Comparison of ENCODE assay signal across 9 mouse cellular contexts in the genomic region with DNA sequence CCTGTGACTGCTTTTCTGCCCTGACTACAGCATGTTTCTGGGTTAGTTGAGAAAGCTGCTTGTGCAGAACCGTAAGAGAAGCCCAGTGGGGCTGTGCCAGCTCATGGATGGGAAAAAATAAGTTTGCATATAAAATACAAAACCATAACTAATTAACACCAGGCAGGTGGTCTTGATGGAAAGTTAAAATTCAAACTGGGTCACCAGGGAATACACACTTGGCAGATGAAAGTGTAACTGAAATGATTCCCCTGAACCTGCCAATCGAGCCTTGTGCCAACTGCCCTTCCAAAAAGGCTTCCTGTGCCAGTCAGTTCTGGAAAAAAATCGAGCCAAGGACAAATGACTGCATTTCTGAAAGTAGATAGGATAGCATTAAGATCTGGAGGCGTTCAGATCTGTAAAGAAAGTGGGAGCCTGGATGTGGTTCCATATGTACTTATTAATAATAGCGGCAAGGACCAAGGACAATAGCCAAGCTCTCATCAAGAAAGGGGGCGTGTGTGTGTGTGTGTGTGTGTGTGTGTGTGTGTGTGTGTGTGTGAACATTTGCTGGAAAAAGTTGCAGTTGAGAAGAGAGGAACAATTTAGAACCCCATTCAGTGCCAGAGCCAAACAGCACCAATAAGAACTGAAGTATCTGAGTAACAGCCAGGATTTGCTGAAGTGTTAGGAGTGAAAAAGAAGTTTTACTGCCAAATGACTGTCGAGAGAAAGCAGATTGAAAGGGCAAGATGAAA.
DNase-seq lines count a peak whose midpoint lies in the region; ATAC-seq lines count a peak whose summit lies in the region.
"Had no signal": no experiment of that assay in that cellular context is flagged by ENCODE, and none has a peak within 500 bp of the region (broad histone marks: within the 10 kb centered on the region; RNA-seq: fewer than 3 reads in every experiment).

No protein-coding gene starts in this region.

- H3K9me3 ChIP-seq in kidney, embryonic 16.5 days (ENCODE audit: low read length) = peaks cover 5% of the 10 kb centered on the region; the same call in 1 of the 2 replicates
- H3K9me3 ChIP-seq: embryonic facial prominence, embryonic 12.5 days had no signal

- no peaks in the 10 kb centered on the region for H3K4me1 ChIP-seq in kidney, embryonic 16.5 days (ENCODE audit: insufficient read depth, low read length)
- H3K4me1 ChIP-seq: embryonic facial prominence, embryonic 12.5 days had no signal

- H3K27ac ChIP-seq in kidney, embryonic 16.5 days (ENCODE audit: low read length) = no peak overlapping the region
- H3K27ac ChIP-seq: embryonic facial prominence, embryonic 12.5 days had no signal

- WGBS in kidney, embryonic 16.5 days = 57% methylated on average over 7 of the region's 7 CpGs

- ATAC-seq in kidney, embryonic 16.5 days (ENCODE audit: low FRiP score, low TSS enrichment) = no peak
- no peak for ATAC-seq in megakaryocyte-erythroid progenitor cell, adult 5-6 weeks (replicated peaks; ENCODE audit: low FRiP score, low TSS enrichment, poor library complexity, severe bottlenecking)
- no peak for ATAC-seq in megakaryocyte, adult 5-6 weeks (ENCODE audit: poor library complexity, severe bottlenecking)

- H3K4me3 ChIP-seq in kidney, embryonic 16.5 days (ENCODE audit: low read length) = no peak overlapping the region
- H3K4me3 ChIP-seq: embryonic facial prominence, embryonic 12.5 days had no signal

- DNase-seq in kidney, adult 18-20 months = peak; percentile 3
- peak; percentile 71 for DNase-seq in brain, embryonic 18.5 days (ENCODE audit: low read depth, low spot score)
- peak; percentile 38 for DNase-seq in gastrocnemius, postnatal 14 days
- peak; percentile 16 to 31 for DNase-seq in layer of hippocampus, postnatal 25 days (ENCODE audit: extremely low spot score in 1 of 2, low spot score in 1 of 2)
- no peak for DNase-seq in c-Kit-positive CD71-positive TER-119-positive erythroid progenitor cells, embryonic 14.5 days (ENCODE audit: low spot score)

- no peaks in the 10 kb centered on the region for H3K27me3 ChIP-seq in kidney, embryonic 16.5 days (ENCODE audit: insufficient read depth, low read length)
- H3K27me3 ChIP-seq: embryonic facial prominence, embryonic 12.5 days had no signal

- intact Hi-C loops in gastrocnemius, postnatal 14 days (cut with DNase I; ENCODE audit: low total_unique reads) = no loop called here

- H3K36me3 ChIP-seq in kidney, embryonic 16.5 days (ENCODE audit: insufficient read depth, low read length) = no peaks in the 10 kb centered on the region
- H3K36me3 ChIP-seq: embryonic facial prominence, embryonic 12.5 days had no signal

- H3K4me2 ChIP-seq in kidney, embryonic 16.5 days (replicated peaks; ENCODE audit: low read depth, low read length) = no peak overlapping the region
- H3K4me2 ChIP-seq: embryonic facial prominence, embryonic 12.5 days had no signal

- no peak overlapping the region for H3K9ac ChIP-seq in kidney, embryonic 16.5 days (replicated peaks; ENCODE audit: low read length)
- H3K9ac ChIP-seq: embryonic facial prominence, embryonic 12.5 days had no signal
